Mouse (Mus musculus) heart, adult 9 months (tissue): ENCODE measurements around the gene Aasdh.
A peak's percentile ranks its signal among the peaks of the same experiment; 100 is the strongest.
"Not testable (repeated sequence)": the region's sequence is repeated elsewhere in the genome, so short reads cannot be mapped to it uniquely, and the experiment has no call there.

Experiments
- DNase-seq, 2 experiments: peaks; one replicate each; pipeline ENCODE4 v3.0.0; 2022; ENCODE audit warnings: low spot score in 2 of 2

The Aasdh gene

DNA sequence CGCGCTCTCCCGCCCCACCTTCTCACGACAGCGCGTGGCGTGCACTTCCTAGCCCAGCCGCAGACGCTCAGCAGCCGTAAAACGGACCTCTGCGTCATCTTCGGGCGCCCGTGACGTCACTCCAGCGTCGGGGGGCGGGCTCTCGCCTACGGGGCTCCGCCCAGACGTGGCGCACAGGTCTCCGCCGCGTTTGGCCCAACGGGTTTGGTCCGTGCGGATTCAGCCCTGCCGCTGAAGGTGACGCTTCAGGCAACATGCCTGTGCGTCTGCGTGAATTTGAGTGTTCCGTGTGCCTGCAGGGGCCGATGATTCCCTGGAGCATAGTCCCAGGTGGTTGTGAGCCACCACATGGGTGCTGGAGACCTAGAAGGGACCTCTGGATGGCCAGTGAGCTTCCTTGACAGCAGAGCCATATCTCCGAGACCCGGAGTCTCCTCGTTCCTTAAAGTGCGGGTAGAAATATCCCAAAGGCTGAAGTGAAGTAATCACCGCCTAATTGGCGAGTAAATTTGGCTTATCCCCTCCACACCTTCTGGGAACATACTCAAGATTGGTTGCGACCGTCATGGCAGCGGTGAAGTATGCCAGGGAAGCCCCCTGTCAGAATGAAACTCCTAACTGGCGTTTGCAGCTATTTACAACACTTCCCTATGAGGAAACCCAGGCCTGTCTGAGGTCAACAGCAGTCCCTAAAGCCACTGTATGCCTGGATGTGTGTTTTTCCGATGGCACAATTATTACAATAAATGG lies at the start of gene Aasdh:
Aasdh (minus strand) TSS at position 110 of the 750 bp plus-strand sequence.
- peak; percentile 89 to 93 for DNase-seq

DNA sequence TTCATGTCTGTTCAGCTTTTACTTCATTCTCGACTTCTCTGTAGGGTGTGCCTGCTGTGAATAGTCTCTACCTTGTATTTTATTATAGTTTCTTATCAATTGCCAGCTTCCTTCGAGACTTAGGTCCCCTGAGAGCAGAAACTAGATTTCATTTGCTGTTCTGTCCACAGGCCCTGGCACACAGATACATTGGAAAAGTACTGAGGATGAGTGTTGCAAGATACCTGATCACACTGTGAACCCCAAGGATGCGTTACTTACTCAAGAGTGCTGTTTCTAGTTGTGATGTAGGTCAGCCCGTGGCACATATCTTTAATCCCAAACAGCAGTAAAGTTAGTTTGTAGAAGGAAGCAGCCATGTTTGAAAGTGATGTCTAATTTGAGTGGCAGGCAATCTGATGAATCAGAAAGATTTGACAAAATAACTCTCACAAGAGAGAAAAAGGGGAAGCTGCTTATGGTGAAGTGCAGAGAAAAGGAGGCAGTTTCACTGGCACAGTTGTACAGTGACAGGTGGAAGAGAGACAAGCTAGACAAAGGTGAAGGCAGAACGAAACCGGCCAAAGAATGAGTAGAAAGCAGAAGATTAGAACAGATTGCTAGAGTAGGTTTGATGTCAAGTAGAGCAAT lies 49.1 kb upstream of the Aasdh start:
- no peak for DNase-seq

DNA sequence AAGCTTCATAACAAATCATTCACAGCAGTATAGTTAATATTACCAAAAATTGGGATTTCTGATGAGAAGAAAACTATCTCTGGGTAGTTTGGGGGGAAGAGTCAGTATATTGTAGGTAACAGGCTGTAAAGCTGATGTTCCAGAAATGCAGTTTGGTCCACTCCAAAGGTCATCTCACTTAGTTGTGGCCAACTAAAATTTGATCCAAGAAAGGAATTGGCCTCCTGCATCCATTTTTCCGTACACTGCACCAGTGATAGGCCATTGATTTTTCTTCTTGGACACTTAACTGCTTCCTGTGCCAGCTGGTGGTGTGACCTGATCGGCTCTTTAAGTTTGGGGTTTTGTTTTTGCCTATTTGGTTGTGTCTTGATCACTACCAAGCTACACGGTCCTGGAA lies 48.5 kb upstream of the Aasdh start:
- no peak for DNase-seq

DNA sequence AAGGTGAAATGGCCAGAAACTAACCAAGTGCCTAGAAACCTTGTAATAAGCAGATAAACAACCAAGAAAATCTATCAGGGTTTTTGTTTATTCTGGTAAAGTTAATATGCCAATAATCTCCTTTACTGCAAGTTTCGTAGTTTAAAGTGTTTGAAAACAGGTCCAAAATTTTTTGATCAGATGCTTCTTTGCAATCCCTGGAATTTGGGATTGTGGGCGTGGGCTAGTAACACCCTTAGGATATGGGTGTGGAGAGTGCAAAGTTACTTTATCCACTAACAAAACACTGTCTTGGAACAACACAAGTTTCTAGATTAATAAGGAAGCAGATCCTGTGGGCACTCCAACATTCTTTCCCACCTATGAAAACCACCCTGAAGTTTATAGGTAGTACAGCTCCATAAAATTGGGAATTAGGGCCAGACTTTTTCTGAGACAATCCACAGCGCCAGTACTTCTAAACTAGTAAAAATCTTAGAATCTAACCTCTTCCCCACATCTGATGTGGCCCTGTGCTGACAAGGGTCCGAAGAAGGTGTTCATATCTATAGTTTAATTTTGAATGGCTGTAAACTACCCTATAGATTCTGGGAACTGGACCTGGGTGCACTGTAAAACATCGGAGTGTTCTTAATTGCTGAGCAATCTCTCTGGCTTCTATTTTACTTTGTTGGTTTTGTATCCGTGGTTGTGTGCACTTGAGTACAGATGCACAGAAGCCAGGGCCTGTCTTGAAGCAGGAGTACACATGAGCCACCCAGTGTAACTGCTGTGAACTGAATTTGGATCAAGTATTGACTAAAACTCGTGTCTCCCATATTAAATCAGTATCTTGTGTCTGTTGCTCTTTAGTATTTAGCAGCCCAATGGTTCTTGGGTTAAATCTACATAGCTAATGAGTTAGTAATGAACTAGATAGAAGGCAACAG lies 47.1 kb upstream of the Aasdh start:
- DNase-seq, result no peak

DNA sequence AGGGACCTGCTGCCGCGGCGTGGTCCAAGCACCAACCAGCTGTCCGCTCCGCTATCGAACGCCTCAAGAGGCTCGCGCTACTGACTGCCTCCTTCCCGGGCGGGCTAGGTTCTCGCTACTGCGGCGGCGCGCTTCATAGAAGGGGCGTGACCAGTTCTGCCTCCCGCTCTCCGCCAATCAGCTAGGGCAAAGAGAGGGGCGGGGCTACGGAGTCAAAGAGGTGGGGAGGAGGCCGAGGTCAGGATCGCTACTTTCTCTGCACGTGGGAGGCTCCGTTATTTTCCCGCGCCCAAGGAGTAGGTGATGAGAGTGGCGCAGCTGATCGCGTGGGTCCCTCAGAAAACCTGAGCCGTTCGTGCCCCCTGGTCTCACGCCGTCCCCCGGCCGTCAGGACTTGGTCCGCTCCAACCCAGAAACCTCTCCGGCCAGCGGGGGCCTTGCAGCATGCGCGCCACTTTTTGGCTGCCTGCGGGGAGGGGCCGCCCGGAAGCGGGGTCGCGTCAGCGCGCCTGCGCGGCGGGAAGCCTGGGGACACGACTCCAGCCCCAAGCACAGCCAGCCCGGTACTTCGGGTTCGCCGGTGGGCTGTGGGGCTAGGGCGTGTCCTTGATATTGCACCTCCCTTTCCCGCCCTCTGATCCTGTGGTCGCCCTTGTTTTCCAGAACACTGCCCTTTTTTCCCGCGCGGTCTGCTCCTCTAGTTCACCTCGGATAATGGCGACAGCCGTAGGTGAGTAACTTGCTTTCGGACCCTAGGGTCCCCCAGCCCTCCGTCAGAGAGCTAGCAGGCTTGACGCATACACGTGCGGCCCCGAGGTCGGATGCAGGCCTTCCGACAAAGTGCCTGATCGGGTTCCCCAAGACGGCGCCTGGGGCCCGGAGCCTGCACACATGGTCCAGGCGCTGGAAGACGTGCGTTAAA lies 46.1 kb upstream of the Aasdh start, which contains the start of the genes Paics and Ppat:
Paics (plus strand) TSS at position 202 of the 922 bp plus-strand sequence.
Ppat (minus strand) TSS at position 473 of the 922 bp plus-strand sequence.
- DNase-seq, result peak; percentile 98 to 99

DNA sequence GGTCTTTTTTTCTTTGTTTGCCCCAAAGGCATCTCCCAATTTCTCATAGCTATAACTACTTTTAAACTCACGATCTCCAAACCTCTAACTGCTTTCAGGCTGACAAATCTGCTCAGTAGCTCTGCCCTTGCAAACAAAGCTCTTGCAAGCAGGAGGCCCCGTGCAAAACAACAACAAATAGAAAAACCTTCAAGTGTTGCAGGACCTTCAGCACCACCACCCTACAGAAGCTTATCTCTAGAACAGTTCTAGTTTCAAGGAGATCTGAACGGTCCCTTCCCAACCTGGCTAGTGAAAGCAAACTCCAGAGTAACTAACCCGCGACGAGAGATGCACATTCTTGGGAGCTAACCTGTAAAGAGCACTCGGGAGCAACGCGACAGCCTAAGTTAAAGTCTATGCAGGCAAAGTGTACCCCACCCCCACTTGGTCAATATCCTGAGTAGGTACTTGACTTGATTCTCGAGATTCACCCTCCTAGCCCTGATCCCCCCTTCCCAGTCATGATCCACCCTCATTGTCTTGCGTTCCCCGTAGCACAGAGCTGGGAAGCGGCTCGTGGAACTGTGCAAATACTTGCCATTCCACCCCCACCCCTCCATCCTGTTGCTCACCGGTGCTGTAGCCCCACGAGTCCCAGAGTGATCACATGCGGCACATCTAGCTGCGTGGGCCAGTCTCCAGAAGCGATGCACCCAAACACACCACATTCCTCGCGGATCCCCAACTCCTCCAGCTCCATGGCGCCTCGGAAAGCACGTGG lies 45.2 kb upstream of the Aasdh start:
- no peak for DNase-seq

DNA sequence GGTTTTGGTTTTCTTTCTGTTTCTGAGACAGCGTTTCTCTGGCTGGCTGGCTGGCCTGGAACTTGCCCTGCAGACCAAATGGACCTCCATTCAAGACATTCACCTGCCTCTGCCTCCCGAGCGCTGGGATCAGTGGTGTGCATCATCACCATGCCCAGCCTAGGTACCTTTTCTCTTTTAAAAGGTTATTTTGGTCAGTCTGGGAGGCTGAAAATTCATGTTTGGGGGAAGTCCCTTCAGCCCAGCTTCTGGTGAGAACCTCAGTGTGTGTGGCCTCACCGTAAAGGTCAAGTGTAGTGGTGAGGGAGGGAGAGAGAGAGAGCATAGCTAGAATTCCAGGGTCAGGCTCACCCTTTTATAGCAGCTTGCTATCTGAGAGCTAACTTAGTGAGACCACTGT lies 42.4 kb upstream of the Aasdh start:
- no peak for DNase-seq

DNA sequence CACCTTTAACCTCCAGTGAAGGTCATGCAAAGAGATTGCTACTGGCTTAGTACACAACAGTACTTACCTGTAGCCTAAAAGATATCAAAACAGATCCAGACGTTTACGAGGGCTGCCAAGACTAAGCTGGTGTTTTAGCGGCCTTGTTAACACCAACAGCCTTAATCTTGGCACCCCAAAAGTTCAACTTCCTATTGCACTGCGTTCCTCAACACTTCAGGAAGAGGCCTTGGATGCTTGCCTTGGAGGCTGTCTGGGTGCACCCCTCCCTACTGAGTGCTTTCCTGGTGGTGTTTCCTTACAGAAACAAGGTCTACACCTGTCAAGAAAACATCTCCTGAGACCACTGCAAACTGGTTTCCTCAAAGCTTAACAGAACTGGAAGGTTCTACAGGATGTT lies 41.8 kb upstream of the Aasdh start:
- no peak for DNase-seq

DNA sequence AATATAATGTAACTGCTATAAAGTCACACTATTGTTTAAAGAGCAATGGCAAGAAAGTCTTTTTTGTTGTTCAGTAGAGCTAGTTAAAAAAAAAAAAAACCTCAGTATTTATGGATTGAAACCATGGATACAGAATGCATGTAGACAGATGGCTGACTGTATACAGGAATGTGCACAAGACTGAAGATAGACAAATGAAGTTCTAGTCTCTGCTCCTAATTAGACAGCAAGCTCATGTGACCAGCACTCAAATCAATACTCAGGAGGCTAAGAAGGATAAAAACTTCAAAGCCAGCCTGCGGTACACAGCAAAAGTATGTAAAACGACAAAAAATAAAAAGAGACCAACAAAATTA lies 40.3 kb upstream of the Aasdh start:
- DNase-seq, result no peak

DNA sequence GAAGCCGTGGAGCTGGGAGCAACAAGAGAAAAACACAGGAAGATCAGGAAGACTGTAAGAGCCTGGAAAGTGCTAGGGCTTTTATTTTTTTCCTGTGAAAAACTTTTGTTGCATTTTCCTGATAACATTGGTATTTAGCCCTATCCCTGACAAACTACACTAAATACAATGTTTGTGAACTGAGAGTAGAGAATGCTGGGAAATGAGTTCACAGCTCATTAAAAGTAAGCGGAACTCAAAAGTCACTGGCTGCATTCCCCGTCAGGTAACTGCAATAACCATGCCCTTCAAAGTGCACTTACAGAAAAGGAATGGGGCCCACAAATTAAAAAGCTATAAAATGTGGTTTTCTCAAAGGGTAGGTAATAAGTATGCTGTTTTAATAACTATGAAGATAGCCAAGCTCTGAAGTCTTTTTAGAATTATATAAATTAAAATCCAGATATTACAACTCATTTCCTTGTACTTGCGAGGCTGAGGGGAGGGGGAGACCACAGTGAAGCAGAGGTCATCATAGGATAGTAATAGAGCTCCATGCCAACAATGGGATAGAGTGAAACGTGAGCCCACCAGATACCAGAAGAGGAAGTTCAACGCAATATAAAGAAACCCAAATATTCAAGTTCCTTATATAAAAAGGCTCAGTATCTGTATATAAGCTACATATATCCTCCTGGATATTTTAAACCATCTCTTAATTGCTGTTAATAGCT lies 39.8 kb upstream of the Aasdh start:
- DNase-seq, result no peak

DNA sequence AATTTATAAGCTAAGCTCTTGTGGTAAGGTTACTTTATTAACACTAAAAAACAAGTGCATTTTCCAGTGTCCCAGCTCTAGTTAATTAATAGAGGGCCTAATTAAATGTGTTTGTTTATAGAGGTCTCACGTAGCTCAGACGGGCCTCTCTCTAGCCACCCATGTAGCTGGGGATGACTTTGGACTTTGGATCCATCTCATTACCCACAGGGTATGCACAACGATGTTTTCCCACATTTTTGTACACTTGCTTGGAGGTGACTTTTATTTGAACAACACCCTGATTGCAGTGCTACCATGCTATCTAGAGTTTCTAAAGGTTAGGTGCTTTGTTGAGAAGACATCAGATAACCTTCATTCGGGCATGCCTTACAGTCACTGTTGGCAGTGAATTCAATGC lies 37.2 kb upstream of the Aasdh start:
- no peak for DNase-seq

DNA sequence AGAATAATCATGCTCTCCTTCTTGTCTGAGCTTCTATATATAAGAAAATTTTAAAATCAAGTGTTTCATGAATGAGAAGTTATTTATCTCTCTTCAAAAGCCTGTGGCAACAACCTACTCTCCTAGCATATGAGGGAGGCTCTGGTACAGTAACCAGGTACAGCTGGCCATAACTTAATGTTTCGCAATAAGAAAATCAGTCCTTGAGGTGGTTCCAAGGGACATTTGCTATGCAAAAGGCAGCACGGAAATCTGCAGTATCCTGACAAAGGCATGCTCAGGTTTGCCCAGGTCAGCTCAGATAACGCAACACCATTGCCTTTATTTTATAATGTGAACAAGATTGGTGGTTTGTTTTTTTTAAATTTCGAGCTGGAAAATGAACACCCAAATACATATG lies 36.7 kb upstream of the Aasdh start:
- no peak for DNase-seq

DNA sequence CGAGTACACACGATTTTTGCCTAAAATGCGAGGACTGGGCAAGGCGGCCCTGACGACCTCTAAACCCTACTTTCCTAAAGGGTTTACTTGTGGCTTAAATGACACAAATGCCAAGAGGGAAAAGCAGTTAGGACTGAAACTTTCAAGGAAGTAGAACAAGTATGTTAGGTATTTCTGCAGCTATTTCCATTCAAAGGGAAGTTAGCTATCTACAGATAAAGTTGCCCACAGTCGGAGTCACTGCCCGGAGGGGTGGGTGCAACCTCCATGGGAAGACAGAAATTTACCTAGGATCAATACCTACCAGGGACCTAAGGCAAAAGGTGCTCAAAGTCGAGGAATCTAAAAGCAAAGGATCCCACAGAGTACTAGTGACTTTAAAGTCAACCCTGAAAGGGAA lies 34.4 kb upstream of the Aasdh start:
- no peak for DNase-seq

DNA sequence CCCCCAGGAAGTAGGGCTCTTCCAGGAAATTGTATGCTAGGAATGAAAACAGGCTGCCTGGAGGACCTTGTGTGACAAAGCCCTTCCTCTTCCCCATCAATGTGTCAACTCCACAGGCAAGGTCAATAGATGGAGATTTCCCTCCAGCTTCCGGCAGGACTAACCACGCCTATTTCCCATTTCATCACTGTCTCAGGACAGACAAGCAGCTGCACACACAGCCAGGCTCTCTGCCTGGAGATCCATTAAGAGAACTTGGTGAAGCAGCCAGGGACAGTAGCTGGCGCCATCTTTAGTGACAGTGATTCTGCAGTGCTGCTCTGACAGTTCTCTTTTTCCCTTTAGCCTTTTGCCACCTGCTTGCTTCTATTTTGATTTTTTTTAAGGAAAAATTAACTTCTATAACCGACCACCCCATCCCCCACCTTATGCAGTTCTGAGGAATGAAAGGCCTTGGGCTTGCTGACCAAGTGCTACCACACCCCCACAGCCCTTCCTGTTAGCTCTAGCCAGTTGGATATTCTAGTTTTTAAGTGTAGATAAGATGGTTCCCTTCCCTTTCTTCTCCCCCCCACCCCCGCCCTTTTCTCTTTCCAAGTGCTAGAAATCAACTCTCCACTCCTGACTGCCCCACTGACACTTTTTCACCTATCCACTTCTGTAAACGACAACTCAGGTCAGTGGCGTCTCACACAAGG lies 24.0 kb upstream of the Aasdh start:
- peak; percentile 28 to 40 for DNase-seq

DNA sequence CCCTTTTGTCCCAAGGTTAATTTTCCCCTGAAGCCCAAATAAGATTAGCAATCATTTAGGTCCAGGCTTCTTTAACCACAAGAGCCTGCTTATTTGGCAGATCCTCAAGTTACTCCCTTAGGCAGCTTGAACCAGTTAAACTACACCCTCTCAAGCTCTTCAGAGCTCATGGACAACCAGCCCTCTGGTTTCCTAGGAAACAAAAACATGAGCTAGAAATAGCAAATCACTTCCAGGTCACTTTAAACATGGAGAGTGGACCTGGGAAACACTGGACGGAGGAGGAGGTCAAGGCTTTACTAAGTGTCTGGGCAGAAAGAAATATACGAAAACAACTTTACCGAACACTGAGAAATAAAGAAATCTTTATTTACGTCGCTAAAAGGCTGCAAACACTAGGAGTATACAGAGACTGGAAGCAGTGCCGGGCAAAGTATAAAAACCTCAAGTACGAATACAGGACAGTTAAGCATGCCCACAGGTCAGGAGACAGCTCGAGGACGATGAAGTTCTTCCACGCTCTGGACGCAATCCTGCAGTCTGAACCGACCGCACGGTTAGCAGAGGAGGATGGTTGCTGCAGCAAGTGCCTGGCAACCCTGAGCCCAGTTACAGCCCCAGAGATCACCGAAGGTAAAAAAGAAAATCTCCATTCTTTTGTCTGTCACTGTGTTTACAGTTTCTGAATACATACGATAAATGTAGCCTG lies 23.0 kb upstream of the Aasdh start:
- peak; percentile 60 to 76 for DNase-seq

DNA sequence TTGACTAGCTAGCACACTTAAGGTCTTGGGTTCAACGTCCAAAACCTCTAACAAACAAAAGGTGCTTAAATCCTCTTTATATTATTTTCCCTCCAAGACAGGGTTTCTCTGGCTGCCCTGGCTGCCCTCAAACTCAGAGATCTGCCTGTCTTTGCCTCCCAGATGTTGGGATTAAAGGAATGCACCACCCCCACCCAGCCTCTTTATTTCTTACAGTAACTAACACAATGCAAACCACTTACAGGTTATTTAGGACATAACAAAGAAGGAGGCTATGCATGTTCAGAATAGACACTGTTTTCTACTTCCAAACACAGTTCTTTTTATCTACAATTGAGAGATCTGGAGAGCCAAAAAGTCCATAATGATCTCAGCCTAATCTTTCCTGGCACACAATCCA lies 19.0 kb upstream of the Aasdh start:
- no peak for DNase-seq

DNA sequence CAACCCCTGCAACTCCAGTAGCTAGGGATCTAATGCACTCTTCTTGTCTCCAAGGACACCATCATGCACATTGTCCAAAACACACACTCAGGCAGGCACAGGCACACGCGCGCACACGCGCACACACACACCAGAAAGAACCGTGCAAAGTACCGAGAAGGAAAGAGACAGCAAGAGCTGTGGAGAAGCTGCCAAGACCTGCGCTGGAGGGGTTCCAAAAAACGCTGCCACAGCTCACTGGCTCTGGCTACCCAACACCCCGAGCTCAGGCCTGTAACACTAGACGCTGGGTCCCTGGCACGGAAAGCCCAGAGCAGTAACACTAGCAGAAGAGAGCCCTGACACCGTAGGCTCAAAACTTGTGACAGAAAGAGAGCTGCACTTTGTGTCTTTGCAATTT lies 18.1 kb upstream of the Aasdh start:
- peak; percentile 51 to 75 for DNase-seq

DNA sequence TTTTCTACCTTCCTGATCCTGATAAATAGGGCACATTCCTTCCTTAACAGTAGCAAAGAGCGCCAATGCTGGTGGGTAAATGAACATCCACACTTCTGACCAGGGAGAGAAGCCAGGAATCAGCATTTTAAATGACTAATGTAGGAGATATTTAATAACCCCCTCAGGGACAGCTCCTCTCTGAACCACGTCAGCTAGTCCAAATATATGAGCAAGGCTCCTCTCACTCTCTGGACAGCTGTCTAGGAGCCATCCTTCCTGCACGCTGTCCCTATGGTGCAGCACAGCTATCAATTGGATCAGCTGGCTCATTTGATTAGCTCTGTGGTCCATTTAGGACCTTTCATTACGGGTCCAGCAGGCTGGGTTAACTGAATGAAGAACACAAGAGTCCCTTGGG lies 17.5 kb upstream of the Aasdh start:
- no peak for DNase-seq

DNA sequence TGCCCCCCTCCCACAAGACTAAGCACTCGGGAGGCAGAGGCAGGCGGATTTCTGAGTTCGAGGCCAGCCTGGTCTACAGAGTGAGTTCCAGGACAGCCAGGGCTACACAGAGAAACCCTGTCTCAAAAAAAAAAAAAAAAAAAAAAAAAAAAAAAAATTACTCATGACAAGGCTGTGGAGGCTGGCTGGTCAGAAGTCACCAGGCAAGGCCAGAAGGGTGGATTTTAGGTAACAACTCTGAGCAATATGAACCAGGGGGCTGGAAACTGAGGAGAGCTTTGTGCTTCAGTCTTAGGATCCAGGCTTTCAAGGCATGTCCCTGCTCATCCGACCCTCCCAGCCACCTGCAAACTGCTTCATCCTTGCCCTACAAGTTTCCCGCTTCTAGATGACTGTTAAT lies 7.2 kb upstream of the Aasdh start:
- DNase-seq, result not testable (repeated sequence)
